Mouse (Mus musculus) olfactory bulb, adult 2 months (tissue): ENCODE results near the gene Helz2.

Experiments
- CTCF ChIP-seq: fragments of 200-500 bp; IDR thresholded peaks from 2 replicates; pipeline ENCODE4 v1.5.1; 2012; ENCODE audit warnings: low read depth, mild to moderate bottlenecking, low read length, moderate library complexity; ENCODE audit not compliant: insufficient read depth
- POLR2A ChIP-seq: fragments of 200-500 bp; IDR thresholded peaks from 2 replicates; pipeline ENCODE4 v1.6.1; 2012; ENCODE audit warnings: mild to moderate bottlenecking, low read depth, low read length, moderate library complexity; ENCODE audit not compliant: insufficient read depth

- TF ChIP-seq POLR2A: no peak
- no peak for TF ChIP-seq CTCF
Observed at GRCm38 (mm10) chr2:181266839-181267238, 25.0 kb upstream of the Helz2 start.
